Mouse (Mus musculus) embryonic facial prominence, embryonic 11.5 days (tissue): Measurements from ENCODE around the gene Cdk5. TPM values are rescaled to one million over a fixed set of nuclear protein-coding genes. Genes with fewer than 3 reads are reported as not detected.

ENCODE experiments used
- ATAC-seq: fragments of 200-750 bp; cut with Nextera tagmentation; replicated peaks from 2 replicates; pipeline ENCODE4 v1.8.0; 2017; ENCODE audit warnings: low read depth; ENCODE audit not compliant: insufficient number of reproducible peaks, low FRiP score, low TSS enrichment
- DNase-seq: peaks from one replicate; pipeline ENCODE4 v3.0.0-alpha.2; 2015; ENCODE audit warnings: low spot score
- H3K27ac ChIP-seq: fragments of 300-500 bp; sonication (generic); replicated peaks from 2 replicates; pipeline ENCODE4 v1.5.1; 2014; ENCODE audit warnings: mild to moderate bottlenecking, low read depth, low read length, control low read depth
- H3K27me3 ChIP-seq: fragments of 300-500 bp; sonication (generic); 2 replicates; pipeline ENCODE4 v1.6.1; 2014; ENCODE audit warnings: mild to moderate bottlenecking, low read length, moderate library complexity, mixed read lengths; ENCODE audit not compliant: control insufficient read depth, insufficient read depth
- H3K36me3 ChIP-seq: fragments of 300-500 bp; sonication (generic); replicated peaks from 2 replicates; pipeline ENCODE4 v1.6.1; 2014; ENCODE audit warnings: low read depth, mild to moderate bottlenecking, low read length, moderate library complexity, mixed read lengths; ENCODE audit not compliant: control insufficient read depth, insufficient read depth
- H3K4me1 ChIP-seq: fragments of 300-500 bp; sonication (generic); 2 replicates; pipeline ENCODE4 v1.6.1; 2014; ENCODE audit warnings: low read length, mixed read lengths; ENCODE audit not compliant: control insufficient read depth, insufficient read depth
- H3K4me2 ChIP-seq: fragments of 300-500 bp; sonication (generic); 2 replicates; pipeline ENCODE4 v1.6.1; 2014; ENCODE audit warnings: low read depth, mild to moderate bottlenecking, control low read depth, low read length, moderate library complexity
- H3K4me3 ChIP-seq: fragments of 300-500 bp; sonication (generic); 2 replicates; pipeline ENCODE4 v1.5.1; 2014; ENCODE audit warnings: low read depth, low read length, control low read depth
- H3K9ac ChIP-seq: fragments of 300-500 bp; sonication (generic); replicated peaks from 2 replicates; pipeline ENCODE4 v1.6.1; 2014; ENCODE audit warnings: mild to moderate bottlenecking, control low read depth, low read length
- H3K9me3 ChIP-seq: fragments of 300-500 bp; sonication (generic); replicated peaks from 2 replicates; pipeline ENCODE4 v1.6.1; 2016; ENCODE audit warnings: mild to moderate bottlenecking, low read length, inconsistent platforms, mixed read lengths; ENCODE audit not compliant: control insufficient read depth
- WGBS: fragments of 180-500 bp; shearing (Covaris S2); extraction: QIAGEN DNeasy Blood & Tissue Kit; methylation state at CpG from one replicate; pipeline ENCODE4 v1.1.7; 2014; 5-methylcytosine and 5-hydroxymethylcytosine counted together
- polyA plus RNA-seq: library from polyadenylated mRNA; unstranded; fragments of >200 nt; fragmentation: Nextera tagmentation; extraction: Ambion mirVana; gene quantifications from 2 replicates; pipeline ENCODE4 v1.2.1, GENCODE M21; 2014

Cdk5 gene
- 49.9 and 50.8 TPM in 2 replicates for polyA plus RNA-seq

DNA sequence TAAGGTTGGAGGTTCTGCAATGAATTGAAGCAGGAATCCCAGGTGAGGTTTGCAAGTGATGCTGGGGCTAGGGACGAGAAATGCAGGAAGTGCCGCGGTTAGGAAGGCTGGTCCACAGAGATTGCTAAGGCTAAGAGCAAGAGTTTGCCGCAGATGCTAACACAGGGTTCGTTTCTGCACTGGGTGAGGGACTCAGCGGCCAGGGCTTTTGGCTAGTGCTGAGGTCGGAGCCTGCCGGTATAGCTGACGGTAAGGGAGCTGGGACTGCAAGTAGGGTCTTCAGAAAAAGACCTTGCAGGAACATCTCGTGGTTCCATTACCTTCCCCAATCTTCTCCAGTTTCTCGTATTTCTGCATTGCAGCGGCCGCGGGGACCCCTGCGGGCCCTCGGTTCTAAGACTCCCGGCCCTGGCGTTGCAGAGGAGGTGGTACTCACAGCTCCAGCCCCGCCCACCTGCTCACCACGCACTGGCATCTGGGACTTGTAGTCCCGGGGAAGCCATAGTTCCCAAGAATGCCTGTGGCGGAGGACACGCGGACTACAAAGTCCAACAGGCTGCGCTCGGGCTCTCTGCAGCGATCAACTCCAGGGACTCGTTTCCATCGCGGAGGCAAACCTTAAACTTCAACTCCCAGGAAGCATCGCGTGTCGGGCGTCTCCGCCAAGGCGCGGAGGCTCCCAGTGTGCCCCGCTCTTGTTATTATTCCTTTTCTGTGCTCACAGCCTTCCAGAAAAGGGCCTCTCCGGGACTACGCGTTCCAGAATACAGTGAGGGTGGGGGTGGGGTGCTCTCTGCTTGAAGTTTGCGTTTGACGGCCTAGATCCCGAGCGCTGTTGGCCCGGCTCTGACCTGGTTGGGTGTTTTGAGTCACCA, at the start of gene Cdk5, which contains the start of gene Slc4a2:
Cdk5 (minus strand) TSS at position 402 of the 875 bp plus-strand sequence.
Slc4a2 (plus strand) TSS at position 709 of the 875 bp plus-strand sequence.
- WGBS, result under 1% methylated on average over 46 of the region's 46 CpGs
- peak within 1 kb of the TSS; percentile 71 for H3K27ac ChIP-seq
- peak within 1 kb of the TSS; percentile 76 for H3K9ac ChIP-seq

DNA sequence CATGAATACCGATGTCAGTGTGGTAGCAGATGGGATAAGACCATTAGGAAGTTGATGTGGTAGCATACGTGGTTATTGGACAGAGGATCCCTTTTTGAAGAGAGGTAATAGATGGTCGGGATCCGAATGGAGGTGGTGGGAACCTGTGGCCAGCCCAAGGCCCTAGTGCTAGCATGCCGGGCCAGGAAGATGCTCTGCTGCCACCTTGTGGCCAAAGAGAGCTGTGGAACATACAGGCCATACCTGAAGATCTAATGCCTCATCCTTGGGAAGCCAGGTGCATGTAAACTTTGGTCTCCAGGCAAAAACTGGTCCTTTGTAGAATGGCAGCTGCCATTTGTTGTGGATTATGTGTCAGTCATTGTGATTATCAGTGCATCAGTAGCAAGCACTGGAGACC, 47.3 kb upstream of the Cdk5 start:
- no peak overlapping the region for H3K9ac ChIP-seq
- no peaks in the 10 kb centered on the region for H3K36me3 ChIP-seq
- no peak overlapping the region for H3K4me3 ChIP-seq
- 11% methylated on average over 5 of the region's 5 CpGs for WGBS
- no peaks in the 10 kb centered on the region for H3K9me3 ChIP-seq
- DNase-seq (peak; percentile 88), ATAC-seq (no peak)
- H3K4me2 ChIP-seq, result no peak overlapping the region
- H3K27me3 ChIP-seq, result peaks cover 5% of the 10 kb centered on the region; the same call in 1 of the 2 replicates
- no peak overlapping the region for H3K27ac ChIP-seq
- peaks cover 20% of the 10 kb centered on the region for H3K4me1 ChIP-seq

More for the DNA sequence above, at the start of gene Cdk5, which contains the start of gene Slc4a2:
- H3K36me3 ChIP-seq, result no peaks in the 10 kb centered on the region; the same call in 1 of the 2 replicates
- H3K9me3 ChIP-seq, result no peaks in the 10 kb centered on the region
- peak within 1 kb of the TSS; percentile 64 for H3K4me3 ChIP-seq
- DNase-seq (peak; percentile 100), ATAC-seq (peak; percentile 90)
- H3K27me3 ChIP-seq, result no peaks in the 10 kb centered on the region
- H3K4me2 ChIP-seq, result peak within 1 kb of the TSS; percentile 87
- peaks cover 19% of the 10 kb centered on the region for H3K4me1 ChIP-seq

DNA sequence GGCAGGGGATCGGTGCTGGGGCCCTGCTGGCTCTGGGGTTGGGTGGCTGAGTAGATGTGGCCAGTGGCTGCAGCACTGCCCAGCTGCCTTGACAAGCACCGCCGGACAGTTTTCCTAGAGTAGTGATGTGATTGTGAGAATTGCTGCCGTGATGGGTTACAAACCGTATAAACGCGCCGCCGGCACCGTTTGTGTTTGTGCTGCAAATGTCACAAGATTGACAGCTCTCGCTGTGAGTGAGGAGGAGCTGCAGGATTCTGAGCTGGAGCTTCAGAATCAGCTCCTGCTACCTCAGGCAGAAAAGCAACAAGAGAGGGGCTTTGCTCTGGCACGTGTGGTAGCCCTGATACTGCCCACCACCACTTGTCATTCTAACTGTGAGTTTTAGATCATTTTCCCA, 43.4 kb upstream of the Cdk5 start:
- Histone ChIP-seq H3K4me3 (no peak overlapping the region), H3K4me2 (no peak overlapping the region), H3K27me3 (no peaks in the 10 kb centered on the region), H3K4me1 (no peaks in the 10 kb centered on the region), H3K36me3 (no peaks in the 10 kb centered on the region), H3K9me3 (no peaks in the 10 kb centered on the region), H3K9ac (no peak overlapping the region), H3K27ac (no peak overlapping the region)
- no peak for ATAC-seq
- WGBS, result 51% methylated on average over 12 of the region's 12 CpGs
- DNase-seq, result no peak

DNA sequence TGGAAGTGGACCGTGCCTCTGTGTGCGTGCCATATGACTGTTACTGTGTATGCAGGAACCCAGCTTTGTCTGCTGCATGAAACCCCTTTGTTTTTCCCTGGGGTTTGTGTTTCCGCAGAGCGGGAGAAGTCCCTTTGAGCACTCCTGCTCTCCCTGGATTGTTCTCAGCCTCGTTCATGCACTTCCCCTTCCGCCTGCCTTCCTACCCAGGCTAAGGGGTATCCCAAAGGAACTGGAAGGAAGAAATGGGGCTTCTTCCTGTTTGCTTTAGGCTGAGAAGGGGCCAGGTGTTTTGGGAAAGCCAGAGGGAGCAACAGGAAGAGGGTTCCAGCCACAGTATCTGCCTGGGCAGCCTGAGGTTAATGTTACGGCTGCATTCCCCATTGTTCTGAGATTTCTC, 32.3 kb upstream of the Cdk5 start:
- no peak overlapping the region for H3K27ac ChIP-seq
- ATAC-seq (no peak), DNase-seq (no peak)
- H3K4me3 ChIP-seq, result no peak overlapping the region
- peak overlapping the region; percentile 2; the same call in 1 of the 2 replicates for H3K4me2 ChIP-seq
- no peaks in the 10 kb centered on the region for H3K9me3 ChIP-seq
- peaks cover 9% of the 10 kb centered on the region for H3K4me1 ChIP-seq
- H3K9ac ChIP-seq, result no peak overlapping the region
- no peaks in the 10 kb centered on the region for H3K27me3 ChIP-seq
- 55% methylated on average over 7 of the region's 7 CpGs for WGBS
- H3K36me3 ChIP-seq, result no peaks in the 10 kb centered on the region; the same call in 1 of the 2 replicates

DNA sequence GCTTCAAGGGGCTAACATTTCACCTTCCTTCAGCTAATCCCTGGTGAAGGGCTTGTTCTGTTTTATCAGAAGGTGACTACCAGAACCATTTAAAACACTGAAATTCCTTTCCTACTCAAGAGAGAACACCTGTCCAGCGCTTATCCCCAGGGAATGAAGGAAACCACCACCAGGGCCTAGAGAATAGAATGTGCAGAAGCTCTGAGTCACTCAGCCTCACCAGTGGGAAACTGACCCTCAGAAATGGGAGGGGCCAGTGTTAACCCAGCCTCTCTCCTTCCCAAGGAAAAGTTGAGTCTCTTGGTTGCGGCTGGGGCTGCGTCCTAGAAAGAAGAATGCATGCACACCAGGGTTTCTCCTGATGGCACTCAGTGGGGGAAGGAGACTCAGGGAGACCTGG, 31.7 kb upstream of the Cdk5 start:
- H3K4me1 ChIP-seq, result peaks cover 9% of the 10 kb centered on the region
- no peak for DNase-seq
- ATAC-seq, result no peak
- no peak overlapping the region for H3K9ac ChIP-seq
- peak overlapping the region; percentile 2; the same call in 1 of the 2 replicates for H3K4me2 ChIP-seq
- no peaks in the 10 kb centered on the region for H3K9me3 ChIP-seq
- no peaks in the 10 kb centered on the region; the same call in 1 of the 2 replicates for H3K36me3 ChIP-seq
- H3K27ac ChIP-seq, result no peak overlapping the region
- no peak overlapping the region; the same call in 1 of the 2 replicates for H3K4me3 ChIP-seq
- WGBS, result 56% methylated on average over 3 of the region's 3 CpGs
- no peaks in the 10 kb centered on the region for H3K27me3 ChIP-seq

DNA sequence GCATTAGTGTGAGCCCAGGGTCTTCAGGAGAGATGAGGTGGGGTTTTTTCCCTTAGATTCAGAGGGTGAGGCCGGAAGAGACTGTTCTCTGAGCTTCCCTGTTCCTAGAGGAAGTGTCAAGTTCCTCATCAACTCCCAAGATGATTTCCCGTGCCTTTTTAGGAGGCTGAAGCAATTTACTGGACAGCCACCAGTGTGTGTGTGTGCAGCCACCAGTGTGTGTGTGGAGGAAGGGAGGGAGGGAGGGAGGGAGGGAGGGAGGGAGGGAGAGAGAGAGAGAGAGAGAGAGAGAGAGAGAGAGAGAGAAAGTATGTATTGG, 30.6 kb upstream of the Cdk5 start:
- ATAC-seq, result no peak
- H3K27ac ChIP-seq, result no peak overlapping the region
- no peaks in the 10 kb centered on the region for H3K27me3 ChIP-seq
- peaks cover 9% of the 10 kb centered on the region for H3K4me1 ChIP-seq
- 28% methylated on average over 2 of the region's 2 CpGs for WGBS
- H3K4me2 ChIP-seq, result peak overlapping the region; percentile 99
- DNase-seq, result no peak
- H3K9ac ChIP-seq, result peak overlapping the region; percentile 96; the same call in 1 of the 2 replicates
- 0 out of 2 replicates have a peak overlapping the region, but pooled peaks have one; percentile 12 for H3K4me3 ChIP-seq
- no peaks in the 10 kb centered on the region; the same call in 1 of the 2 replicates for H3K36me3 ChIP-seq
- H3K9me3 ChIP-seq, result no peaks in the 10 kb centered on the region

DNA sequence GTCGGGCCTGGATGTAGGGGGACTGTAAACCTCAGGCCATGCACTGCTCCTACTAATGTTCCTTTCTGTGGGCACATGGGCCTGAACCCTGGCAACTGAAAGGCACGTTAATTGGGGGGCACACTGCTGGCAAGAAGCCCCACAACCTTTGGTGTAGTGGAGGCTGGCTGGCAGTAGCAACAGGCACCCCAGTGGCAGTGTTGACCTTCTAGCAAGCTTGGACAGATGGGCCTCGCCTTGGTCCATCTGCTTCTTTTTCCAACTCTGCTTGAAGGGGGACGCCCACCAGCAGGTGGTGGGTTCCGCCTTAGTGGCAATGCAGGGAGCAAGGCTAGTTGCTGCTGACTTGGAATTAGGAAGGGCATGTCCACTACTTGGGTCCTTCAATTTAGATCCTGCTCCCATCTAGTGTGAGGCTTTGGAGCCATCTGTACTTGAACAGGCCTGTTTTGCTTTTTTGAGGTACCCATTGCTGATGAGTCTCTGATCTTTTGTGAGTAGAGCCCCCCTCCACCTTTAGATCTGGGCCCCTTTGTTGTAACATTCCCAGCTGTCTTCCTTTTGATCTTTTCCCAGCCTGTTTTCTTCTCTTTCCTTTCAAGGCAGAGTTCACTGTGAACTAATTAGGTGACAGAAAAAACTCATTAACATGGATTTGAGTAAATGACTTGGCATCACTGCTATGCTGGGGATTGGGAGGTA, 30.1 kb upstream of the Cdk5 start:
- Histone ChIP-seq H3K4me3 (peak overlapping the region; percentile 91), H3K9me3 (no peaks in the 10 kb centered on the region), H3K27ac (0 out of 2 replicates have a peak overlapping the region, but pooled peaks have one; percentile 28), H3K4me1 (peaks cover 9% of the 10 kb centered on the region), H3K36me3 (no peaks in the 10 kb centered on the region; the same call in 1 of the 2 replicates), H3K27me3 (no peaks in the 10 kb centered on the region), H3K4me2 (peak overlapping the region; percentile 99), H3K9ac (peak overlapping the region; percentile 96)
- WGBS, result 10% methylated on average over 5 of the region's 5 CpGs
- ATAC-seq, result no peak
- no peak for DNase-seq
